13 mouse cellular contexts compared by ENCODE assay signal in the genomic region with DNA sequence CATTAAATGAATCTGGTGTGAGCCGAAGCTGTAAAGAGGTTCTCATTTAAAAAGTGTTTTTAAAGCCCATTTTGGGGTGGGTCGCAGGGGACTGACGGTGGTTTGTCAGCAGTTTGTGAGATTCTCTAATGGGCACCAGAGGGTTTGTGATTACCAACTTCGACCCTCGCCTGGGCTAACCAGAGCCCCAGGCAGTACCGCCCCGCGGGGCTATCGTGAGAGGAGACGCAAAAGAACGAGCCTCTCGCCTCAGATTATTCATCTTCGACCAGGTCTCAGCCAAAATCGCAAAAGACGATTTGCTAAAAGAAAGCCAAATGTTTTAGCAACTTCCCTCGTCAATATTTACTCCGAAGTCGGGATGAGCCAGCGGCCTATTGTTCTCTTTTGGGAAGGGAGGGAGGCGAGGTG. TPM values are rescaled to one million over a fixed set of nuclear protein-coding genes. Genes with fewer than 3 reads are reported as not detected.
DNase-seq lines count a peak whose midpoint lies in the region; ATAC-seq and TF ChIP-seq lines count a peak whose summit lies in the region.
"Had no signal": no experiment of that assay in that cellular context is flagged by ENCODE, and none has a peak within 500 bp of the region (broad histone marks: within the 10 kb centered on the region; RNA-seq: fewer than 3 reads in every experiment).

No protein-coding gene starts in this region.

- H3K9me3 ChIP-seq in forebrain, embryonic 14.5 days (replicated peaks; ENCODE audit: control insufficient read depth, low read length): no peaks in the 10 kb centered on the region
- H3K9me3 ChIP-seq in limb, embryonic 15.5 days: no peaks in the 10 kb centered on the region
- H3K9me3 ChIP-seq: heart, embryonic 15.5 days had no signal

- peak overlapping the region; percentile 73 for H3K4me2 ChIP-seq in forebrain, embryonic 14.5 days (ENCODE audit: low read length)
- peak overlapping the region; percentile 86; the same call in 1 of the 2 replicates for H3K4me2 ChIP-seq in limb, embryonic 15.5 days
- H3K4me2 ChIP-seq: heart, embryonic 15.5 days had no signal

- DNase-seq in layer of hippocampus, adult 2 months (ENCODE audit: low spot score in 2 of 2): no peak
- no peak for DNase-seq in layer of hippocampus, adult 9-10 months (ENCODE audit: low spot score)
- DNase-seq in forebrain, embryonic 14.5 days (ENCODE audit: low spot score): peak; percentile 46
- peak; percentile 47 for DNase-seq in retina, postnatal 1 day
- no peak for DNase-seq in adipocyte (ENCODE audit: low spot score)
- DNase-seq in left cerebral cortex, adult 11 months (ENCODE audit: low spot score): no peak
- DNase-seq: layer of hippocampus, adult 9-11 months had no signal

- H3K27ac ChIP-seq in layer of hippocampus, adult 2 months: peak overlapping the region; percentile 77
- H3K27ac ChIP-seq in forebrain, embryonic 14.5 days (ENCODE audit: low read depth, low read length): peak overlapping the region; percentile 99
- no peak overlapping the region for H3K27ac ChIP-seq in limb, embryonic 15.5 days
- H3K27ac ChIP-seq: heart, embryonic 15.5 days; macrophage had no signal

- H3K9ac ChIP-seq in forebrain, embryonic 14.5 days (ENCODE audit: low read length): peak overlapping the region; percentile 85
- no peak overlapping the region for H3K9ac ChIP-seq in limb, embryonic 15.5 days
- H3K9ac ChIP-seq: heart, embryonic 15.5 days had no signal

- no peak for ATAC-seq in forebrain, embryonic 14.5 days
- no peak for ATAC-seq in limb, embryonic 15.5 days (ENCODE audit: insufficient number of reproducible peaks, low FRiP score, low TSS enrichment, low read depth)
- ATAC-seq in erythroblast, adult 5-6 weeks (replicated peaks; ENCODE audit: low FRiP score, poor library complexity, severe bottlenecking): no peak

- peaks cover 29% of the 10 kb centered on the region for H3K27me3 ChIP-seq in forebrain, embryonic 14.5 days (replicated peaks; ENCODE audit: control insufficient read depth, insufficient read depth, low read length)
- H3K27me3 ChIP-seq in limb, embryonic 15.5 days: peaks cover 87% of the 10 kb centered on the region

- H3K4me3 ChIP-seq in layer of hippocampus, adult 2 months: peak overlapping the region; percentile 57
- peak overlapping the region; percentile 49 for H3K4me3 ChIP-seq in forebrain, embryonic 14.5 days (ENCODE audit: low read depth, low read length)
- H3K4me3 ChIP-seq in limb, embryonic 15.5 days: peak overlapping the region; percentile 51
- H3K4me3 ChIP-seq: heart, embryonic 15.5 days had no signal

- TF ChIP-seq CTCF in layer of hippocampus, adult 2 months (conservative IDR thresholded peaks at IDR 0.05): no peak

- H3K36me3 ChIP-seq in forebrain, embryonic 14.5 days (ENCODE audit: control insufficient read depth, insufficient read depth, low read length): peaks cover 7% of the 10 kb centered on the region; the same call in 1 of the 2 replicates
- no peaks in the 10 kb centered on the region for H3K36me3 ChIP-seq in limb, embryonic 15.5 days
- H3K36me3 ChIP-seq: heart, embryonic 15.5 days had no signal

- peaks cover 5% of the 10 kb centered on the region; the same call in 1 of the 2 replicates for H3K4me1 ChIP-seq in forebrain, embryonic 14.5 days (ENCODE audit: control insufficient read depth, insufficient read depth, low read length)
- peaks cover 37% of the 10 kb centered on the region for H3K4me1 ChIP-seq in limb, embryonic 15.5 days

- WGBS in forebrain, embryonic 14.5 days: 1% methylated on average over 20 of the region's 20 CpGs
- WGBS in limb, embryonic 15.5 days: 2% methylated on average over 20 of the region's 20 CpGs

RNA-seq across cellular contexts. Expression of a gene that starts 2.0 kb away (rescaled TPM):
- 10 to 100 TPM; 17.7 to 21.9 TPM for total RNA-seq in layer of hippocampus, adult 2 months (2021)
- polyA plus RNA-seq in forebrain, embryonic 14.5 days (2014; fragmentation: Nextera tagmentation; extraction: Ambion mirVana): 7.3 and 9.8 TPM in 2 replicates
- 0.45 and 0.60 TPM in 2 replicates for polyA plus RNA-seq in limb, embryonic 15.5 days (2015; fragmentation: Nextera tagmentation; extraction: Ambion mirVana)
- not detected in 2 replicates for total RNA-seq in erythroblast, adult 5-6 weeks (2015; ENCODE audit: low replicate concordance)
- not detected in 2 replicates for total RNA-seq in erythroblast, adult 5-6 weeks (2017; ENCODE audit: low replicate concordance)
- polyA plus RNA-seq: heart, embryonic 15.5 days; macrophage; spleen, adult 2 months had no signal

RNA-seq across cellular contexts. Expression of a gene that starts 11.8 kb away (rescaled TPM):
- 1 to 10 TPM; 3.9 to 4.4 TPM for total RNA-seq in layer of hippocampus, adult 2 months (2021)
- polyA plus RNA-seq in forebrain, embryonic 14.5 days (2014; fragmentation: Nextera tagmentation; extraction: Ambion mirVana): 9.5 and 10.9 TPM in 2 replicates
- polyA plus RNA-seq in limb, embryonic 15.5 days (2015; fragmentation: Nextera tagmentation; extraction: Ambion mirVana): 0.46 and 0.52 TPM in 2 replicates
- not detected in 2 replicates for total RNA-seq in erythroblast, adult 5-6 weeks (2015; ENCODE audit: low replicate concordance)
- total RNA-seq in erythroblast, adult 5-6 weeks (2017; ENCODE audit: low replicate concordance): not detected in 2 replicates
- polyA plus RNA-seq: macrophage; spleen, adult 2 months had no signal

RNA-seq across cellular contexts. Expression of a gene that starts 13.1 kb away (rescaled TPM):
- total RNA-seq in layer of hippocampus, adult 2 months (2021): not detected
- 0.32 and 0.55 TPM in 2 replicates for polyA plus RNA-seq in forebrain, embryonic 14.5 days (2014; fragmentation: Nextera tagmentation; extraction: Ambion mirVana)
- not detected in 2 replicates for polyA plus RNA-seq in limb, embryonic 15.5 days (2015; fragmentation: Nextera tagmentation; extraction: Ambion mirVana)
- not detected in 2 replicates for total RNA-seq in erythroblast, adult 5-6 weeks (2015; ENCODE audit: low replicate concordance)
- total RNA-seq in erythroblast, adult 5-6 weeks (2017; ENCODE audit: low replicate concordance): not detected in 2 replicates
- total RNA-seq: adrenal gland, postnatal 4 days had no signal
- polyA plus RNA-seq: heart, embryonic 15.5 days; macrophage; spleen, adult 2 months had no signal

RNA-seq across cellular contexts. Expression of a gene that starts 26.4 kb away (rescaled TPM):
- under 1 TPM; 0.17 to 0.36 TPM for total RNA-seq in layer of hippocampus, adult 2 months (2021)
- polyA plus RNA-seq in forebrain, embryonic 14.5 days (2014; fragmentation: Nextera tagmentation; extraction: Ambion mirVana): 0.25 and 0.33 TPM in 2 replicates
- polyA plus RNA-seq in limb, embryonic 15.5 days (2015; fragmentation: Nextera tagmentation; extraction: Ambion mirVana): 0.14 TPM in 2 replicates
- not detected in 2 replicates for total RNA-seq in erythroblast, adult 5-6 weeks (2015; ENCODE audit: low replicate concordance)
- not detected in 2 replicates for total RNA-seq in erythroblast, adult 5-6 weeks (2017; ENCODE audit: low replicate concordance)
- total RNA-seq: adrenal gland, postnatal 4 days had no signal
- polyA plus RNA-seq: heart, embryonic 15.5 days; macrophage; spleen, adult 2 months had no signal

RNA-seq across cellular contexts. Expression of a gene that starts 56.9 kb away (rescaled TPM):
- total RNA-seq in layer of hippocampus, adult 2 months (2021): 10 to 100 TPM; 41.2 to 44.3 TPM
- polyA plus RNA-seq in forebrain, embryonic 14.5 days (2014; fragmentation: Nextera tagmentation; extraction: Ambion mirVana): 25.0 and 25.7 TPM in 2 replicates
- polyA plus RNA-seq in limb, embryonic 15.5 days (2015; fragmentation: Nextera tagmentation; extraction: Ambion mirVana): 13.3 and 14.8 TPM in 2 replicates
- total RNA-seq in erythroblast, adult 5-6 weeks (2015; ENCODE audit: low replicate concordance): 0.96 and 22.2 TPM in 2 replicates
- 8.4 and 9.8 TPM in 2 replicates for total RNA-seq in erythroblast, adult 5-6 weeks (2017; ENCODE audit: low replicate concordance)

Comparison
In these comparisons a context has a peak if more than half of its experiments do, and no peak if none do; other contexts are left out.
1. DNase-seq: peak in forebrain, embryonic 14.5 days (single experiment) and retina, postnatal 1 day (single experiment); none in layer of hippocampus, adult 2 months (0 of 2), layer of hippocampus, adult 9-10 months (single experiment), adipocyte (single experiment) and left cerebral cortex, adult 11 months (single experiment).
2. RNA of a gene that starts 2.0 kb away (total RNA-seq): 17.7 to 21.9 TPM in layer of hippocampus, adult 2 months; not detected in erythroblast, adult 5-6 weeks; every median in the first group is over 10 times any median in the second.
3. RNA of a gene that starts 11.8 kb away (total RNA-seq): 3.9 to 4.4 TPM in layer of hippocampus, adult 2 months; not detected in erythroblast, adult 5-6 weeks; every median in the first group is over 4 times any median in the second.
4. Peak in every context shown above with its lines, with median percentiles within 50 percentile points of each other: H3K4me3 ChIP-seq.